Mouse (Mus musculus) left cerebral cortex, adult 9 months (tissue): ENCODE measurements around the gene Pbrm1.

ENCODE experiments used
- DNase-seq, 2 experiments: peaks; one replicate each; pipeline ENCODE4 v3.0.0; 2022; ENCODE audit warnings: low spot score in 2 of 2

Pbrm1 gene

DNA sequence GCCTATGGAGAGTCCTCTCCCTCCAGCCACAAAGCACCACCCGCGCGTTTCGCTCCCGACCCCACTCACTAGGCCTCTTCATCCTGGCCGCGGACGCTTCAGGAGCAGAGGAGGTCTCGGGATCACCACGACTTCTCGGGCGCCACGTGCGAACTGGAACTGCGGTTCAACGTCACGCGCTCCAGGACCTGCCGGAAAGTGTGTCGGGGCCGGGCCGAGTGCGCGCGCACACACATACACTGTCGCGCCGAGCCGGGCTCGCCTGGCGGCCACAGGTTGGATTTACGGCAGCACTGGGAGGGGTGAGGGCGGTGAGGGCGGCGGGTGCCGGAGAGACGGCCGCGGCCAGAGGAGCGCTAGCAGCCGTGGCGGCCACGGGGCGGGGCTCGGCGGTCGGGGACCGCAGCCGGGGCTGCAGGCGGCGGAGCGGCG lies at the start of gene Pbrm1, which contains the start of gene Gnl3:
Pbrm1 (plus strand) TSS at position 279 of the 432 bp plus-strand sequence.
Gnl3 (minus strand) TSS at position 293 of the 432 bp plus-strand sequence.
- DNase-seq: peak; percentile 89 to 95

DNA sequence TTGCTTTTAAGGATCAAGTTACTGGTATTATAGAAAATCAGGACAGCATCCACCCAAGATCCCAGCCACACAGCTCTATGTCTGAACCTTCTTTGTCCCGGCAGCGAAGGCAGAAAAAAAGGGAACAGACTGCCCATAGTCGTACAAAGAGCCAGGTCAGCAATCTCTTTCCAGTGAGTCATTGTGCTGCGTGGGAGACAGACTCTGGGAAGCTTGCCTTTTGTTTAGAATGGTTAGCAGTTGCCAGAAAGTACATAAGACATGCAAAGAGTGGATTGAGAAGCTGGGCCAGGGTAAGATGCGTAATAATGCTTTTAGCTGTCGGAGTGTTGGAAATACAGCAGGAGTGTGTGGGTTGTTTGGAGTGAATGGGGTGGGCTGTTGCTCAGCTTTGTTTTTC lies 44.7 kb upstream of the Pbrm1 start:
- DNase-seq: peak; percentile 70 to 85

DNA sequence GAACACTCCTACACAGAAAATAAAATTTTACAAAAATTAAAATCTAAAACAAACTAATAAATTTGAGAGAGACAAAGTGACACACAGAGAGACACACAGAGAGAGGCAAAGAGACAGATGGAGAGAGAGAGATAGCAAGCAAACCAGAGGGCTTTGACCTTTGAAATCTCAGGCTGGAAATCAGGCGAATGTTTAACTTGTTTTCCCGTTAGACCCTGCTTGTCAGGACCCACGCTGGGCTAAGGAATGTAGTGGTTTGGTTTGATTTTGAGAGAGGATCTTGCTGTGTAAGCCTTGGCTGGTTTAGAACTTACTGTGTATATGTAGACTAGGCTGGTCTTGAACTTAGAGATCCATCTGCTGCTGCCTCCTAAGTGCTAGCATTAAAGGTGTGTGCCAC lies 42.7 kb upstream of the Pbrm1 start:
- no peak for DNase-seq

DNA sequence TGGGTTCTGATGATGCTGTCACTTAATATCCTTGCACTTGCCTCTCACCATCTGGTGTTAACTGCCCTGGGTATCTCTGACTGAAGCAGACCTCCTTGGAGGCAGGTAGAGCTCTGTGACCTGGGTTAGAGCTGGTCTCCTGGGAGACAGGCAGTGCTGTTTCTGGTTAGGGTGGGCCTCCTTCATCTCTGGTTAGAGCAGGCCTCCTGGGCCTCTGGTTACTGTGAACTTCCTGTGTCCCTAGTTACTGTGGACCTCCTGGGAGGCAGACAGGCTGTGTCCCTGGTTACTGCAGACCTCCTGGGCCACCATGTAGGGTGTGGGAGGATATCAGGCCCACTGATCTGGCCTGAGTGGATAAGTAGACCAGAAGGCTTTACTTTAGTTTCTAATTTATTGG lies 22.5 kb upstream of the Pbrm1 start:
- no peak for DNase-seq

DNA sequence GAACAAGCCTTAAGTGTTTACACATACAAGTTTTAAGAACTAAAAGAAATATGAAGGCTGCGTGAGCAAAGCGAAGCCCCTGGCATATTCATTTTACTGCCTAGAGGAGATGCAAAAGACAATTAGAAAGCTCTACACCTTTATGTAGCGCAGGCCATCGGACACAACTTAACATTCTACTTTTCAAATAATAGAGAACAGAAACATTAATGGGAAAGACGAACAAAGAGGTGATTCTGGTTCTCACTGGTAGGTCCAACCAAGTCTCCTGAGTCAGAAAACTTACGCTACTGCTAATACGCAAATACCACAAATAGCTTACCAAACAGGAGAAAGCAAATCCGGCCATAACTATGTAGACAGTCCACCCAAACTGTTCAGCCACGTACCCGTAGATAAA lies 18.6 kb upstream of the Pbrm1 start:
- DNase-seq: no peak

DNA sequence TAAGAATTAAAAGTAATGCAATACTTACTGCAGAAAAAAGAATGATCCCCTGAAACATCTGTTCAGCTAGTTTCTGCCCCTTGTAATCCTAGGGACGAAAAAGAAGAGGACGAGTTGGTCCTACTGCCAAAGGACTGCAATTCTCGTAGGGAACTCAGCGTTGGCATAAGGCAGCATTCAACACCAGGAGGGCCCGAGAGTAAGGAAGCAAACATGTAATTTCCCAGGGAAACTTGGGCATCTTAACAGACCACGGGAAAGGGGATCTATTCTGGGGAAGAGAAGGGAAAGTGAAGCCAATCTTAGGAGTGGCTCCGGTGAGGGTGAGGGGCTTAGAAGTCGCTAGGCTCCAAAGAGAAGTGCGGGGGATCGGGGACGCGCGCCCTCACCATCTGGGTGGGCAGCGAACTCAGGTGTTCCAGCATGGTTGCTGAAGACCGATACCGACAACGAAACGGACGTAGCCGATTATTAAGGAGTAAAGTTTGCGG lies 18.1 kb upstream of the Pbrm1 start:
- DNase-seq: no peak

DNA sequence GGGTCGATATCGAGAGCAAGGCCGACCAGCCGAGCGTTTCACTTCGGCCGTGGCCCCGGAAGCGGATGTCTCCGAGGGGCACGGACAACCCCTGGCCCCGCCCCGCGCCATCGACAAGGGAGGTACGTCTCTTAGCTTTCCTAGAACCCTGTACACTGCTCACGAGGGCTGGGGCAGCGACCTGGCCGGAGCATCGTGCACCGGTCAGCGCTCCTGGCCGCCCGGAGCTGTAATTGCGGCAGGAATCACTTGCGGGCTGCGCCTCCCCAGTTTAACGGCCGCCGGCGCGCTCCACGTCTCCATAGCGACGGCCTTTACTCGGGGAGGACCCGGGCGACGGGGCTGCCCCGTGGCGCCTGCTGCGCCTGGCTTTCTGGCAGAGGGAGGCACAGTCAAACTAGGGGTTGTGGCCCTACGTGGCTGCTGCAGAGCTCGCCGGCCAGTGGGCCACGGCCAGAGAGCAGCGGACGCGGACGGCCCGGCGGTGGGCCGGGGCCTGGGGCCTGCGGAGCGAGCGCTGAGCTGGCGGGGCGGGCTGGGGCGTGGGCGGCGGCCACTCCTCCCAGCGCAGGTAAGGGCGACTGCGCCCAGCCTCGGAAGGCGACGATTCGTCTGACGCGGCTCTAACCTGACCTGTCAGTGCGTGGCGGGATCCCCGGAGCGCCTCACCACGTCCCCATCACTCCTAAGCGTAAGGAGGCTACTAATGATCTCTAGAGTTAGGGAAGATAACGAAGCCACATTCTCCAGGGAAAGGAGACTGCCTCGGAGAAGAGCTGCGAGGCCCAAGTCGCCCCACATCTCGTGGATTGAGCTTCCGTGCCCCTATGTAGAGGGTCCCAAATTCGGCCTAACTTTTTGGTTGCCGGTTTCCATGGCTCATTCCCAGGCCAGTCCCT lies 17.4 kb upstream of the Pbrm1 start, which contains the start of the genes Glt8d1 and Spcs1:
Glt8d1 (plus strand) TSS at position 94 of the 899 bp plus-strand sequence.
Spcs1 (minus strand) TSS at position 366 of the 899 bp plus-strand sequence.
- peak; percentile 64 to 81 for DNase-seq

DNA sequence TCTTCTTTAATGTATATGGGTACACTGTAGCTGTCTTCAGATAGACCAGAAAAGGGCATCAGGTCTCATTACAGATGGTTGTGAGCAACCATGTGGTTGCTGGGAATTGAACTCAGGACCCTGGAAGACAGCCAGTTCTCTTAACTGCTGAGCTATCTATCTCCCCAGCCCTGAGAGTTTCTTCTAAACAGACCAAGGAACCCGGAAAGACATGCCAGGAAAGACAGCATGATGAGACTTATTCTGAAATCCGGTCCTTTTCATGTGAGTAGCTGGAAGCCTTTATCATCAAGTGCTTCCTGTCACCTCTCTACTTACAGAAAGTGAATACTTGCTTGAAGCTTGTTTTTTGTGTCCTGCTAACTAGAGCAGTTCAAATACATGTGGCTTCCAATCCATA lies 14.4 kb upstream of the Pbrm1 start:
- no peak for DNase-seq

DNA sequence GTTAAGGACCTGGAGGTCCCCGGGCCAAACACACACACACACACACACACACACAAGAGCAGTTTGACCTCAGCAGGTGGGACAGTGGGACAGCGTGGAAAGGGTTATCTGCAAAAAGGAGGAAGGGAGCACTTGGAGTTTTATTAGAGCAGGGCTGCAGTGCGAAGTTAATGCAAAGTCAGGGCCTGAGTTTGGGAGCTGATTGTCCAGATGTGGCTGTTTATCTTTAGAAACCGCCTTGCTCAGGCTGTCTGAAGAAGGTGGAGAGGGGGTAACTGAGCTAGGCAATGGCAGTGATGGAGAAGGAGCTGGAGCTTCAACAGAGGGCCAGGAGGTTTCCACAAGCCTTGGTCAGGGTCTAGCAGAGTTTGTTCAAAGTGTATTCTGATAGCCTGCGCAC lies 12.2 kb upstream of the Pbrm1 start:
- no peak for DNase-seq

DNA sequence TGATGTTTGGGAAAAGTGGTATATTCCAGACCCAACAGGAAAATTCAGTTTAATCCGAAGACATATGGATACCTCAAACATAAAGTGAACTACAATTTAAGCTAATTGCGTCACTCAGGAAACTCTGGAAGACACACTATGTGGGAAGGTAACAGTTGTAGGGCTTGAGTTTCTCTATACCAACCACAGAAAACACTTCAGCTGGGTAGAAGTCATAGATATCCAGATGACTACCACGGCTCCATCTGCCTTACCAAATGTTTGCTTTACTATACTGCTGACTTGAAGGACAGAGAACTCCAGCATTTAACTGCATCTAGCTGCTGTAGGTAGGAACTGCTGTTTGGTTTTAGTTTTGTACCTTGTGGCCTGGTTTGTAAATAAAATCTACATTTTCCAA lies 7.3 kb upstream of the Pbrm1 start:
- peak in 1 of 2 experiments; percentile 17 for DNase-seq

DNA sequence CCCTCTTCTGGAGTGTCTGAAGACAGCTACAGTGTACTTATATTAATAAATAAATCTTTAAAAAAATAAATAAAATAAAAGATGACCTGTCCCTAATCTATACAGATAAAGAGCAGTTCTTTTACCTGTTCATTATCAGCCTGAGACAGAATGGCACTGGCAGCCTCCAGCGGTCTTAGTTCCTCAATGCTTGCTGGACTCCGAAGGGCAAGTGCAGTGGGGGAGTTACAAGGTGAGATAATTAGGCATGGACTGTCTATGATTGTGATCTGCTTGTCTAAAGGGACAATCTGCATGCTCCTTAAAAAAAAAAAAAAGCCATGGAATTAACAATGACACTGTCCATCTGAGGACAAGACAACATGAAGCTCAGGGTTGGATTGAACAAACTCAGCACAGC lies 5.0 kb upstream of the Pbrm1 start:
- DNase-seq: no peak

DNA sequence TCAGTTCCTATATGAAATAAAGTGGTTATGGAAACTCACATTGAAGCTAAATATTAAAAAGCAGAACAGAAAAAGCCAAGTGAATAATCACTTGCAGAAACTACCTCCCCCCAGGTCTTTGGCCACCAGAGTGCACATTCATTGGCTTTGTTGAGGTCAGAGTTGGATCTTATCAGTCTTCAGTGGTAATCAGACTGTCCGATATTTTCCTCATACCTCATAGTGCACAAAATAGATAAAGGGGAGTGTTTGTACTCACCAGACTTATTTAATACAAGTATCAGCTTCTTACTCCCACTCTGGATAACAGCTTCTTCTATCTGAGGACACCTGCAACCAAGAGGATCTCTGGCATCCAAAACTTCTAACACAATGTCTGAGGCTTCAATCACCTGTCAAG lies 2.9 kb upstream of the Pbrm1 start:
- DNase-seq: no peak

DNA sequence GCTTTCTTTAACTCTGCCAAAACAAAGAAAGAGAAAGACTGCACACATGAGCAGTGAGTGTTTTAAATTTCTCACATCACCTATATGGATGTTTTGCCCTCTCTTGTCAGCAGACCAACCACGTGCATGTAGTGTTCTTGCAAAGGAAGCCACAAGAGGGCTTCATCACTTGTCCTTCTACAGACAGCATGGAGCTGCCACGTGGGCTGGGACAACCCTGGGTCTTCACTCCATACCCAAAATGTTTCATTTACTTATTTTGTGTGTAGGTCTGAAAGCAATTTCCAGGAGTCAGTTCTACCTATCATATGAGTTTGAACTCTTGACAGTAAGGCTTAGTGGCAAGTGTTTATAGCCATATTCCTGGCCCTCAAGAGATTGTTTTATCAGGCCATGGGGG lies 1.1 kb upstream of the Pbrm1 start:
- no peak for DNase-seq

DNA sequence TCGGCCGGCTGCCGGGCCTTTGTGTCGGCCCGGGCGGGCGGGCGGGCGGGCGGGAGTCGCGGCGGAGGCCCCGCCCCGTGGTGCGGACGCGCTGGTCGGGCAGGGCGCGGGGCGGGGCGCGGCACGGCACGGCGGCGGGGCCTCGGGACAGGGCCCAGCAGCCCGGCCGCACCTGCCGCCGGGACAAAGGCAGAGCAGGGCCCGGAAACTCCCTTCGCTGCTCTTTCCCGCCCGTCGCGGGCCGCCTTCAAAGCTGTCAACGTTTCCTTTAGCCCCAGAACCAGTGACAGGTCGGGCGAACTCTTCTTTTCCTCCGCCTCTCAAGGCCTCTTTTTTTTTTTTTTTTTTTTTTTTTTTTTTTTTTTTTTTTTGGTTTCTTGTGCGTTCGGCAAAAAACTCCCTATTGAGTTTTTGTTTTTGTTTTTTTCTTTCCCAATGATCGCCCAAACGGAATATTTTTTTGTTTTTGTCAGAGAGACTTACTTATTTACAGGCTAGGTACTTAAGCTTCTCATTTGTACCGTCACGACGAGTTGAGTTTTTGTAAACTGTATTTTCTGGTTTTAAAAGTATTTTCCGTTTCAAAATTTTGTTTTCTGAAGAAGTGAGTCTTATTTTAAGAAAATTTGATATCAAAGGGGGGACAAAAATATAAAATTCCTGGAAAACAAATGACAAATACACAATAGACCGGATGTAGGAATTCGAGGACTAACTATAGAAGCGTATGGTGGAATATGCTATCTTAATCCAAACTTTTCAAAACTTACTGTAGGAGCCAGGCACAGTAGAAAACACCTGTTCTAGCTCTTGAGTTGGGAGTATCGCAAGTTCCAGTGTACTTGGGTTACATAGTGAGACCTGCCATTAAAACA lies 630 bp downstream of the Pbrm1 start:
- peak in 1 of 2 experiments; percentile 49 for DNase-seq

DNA sequence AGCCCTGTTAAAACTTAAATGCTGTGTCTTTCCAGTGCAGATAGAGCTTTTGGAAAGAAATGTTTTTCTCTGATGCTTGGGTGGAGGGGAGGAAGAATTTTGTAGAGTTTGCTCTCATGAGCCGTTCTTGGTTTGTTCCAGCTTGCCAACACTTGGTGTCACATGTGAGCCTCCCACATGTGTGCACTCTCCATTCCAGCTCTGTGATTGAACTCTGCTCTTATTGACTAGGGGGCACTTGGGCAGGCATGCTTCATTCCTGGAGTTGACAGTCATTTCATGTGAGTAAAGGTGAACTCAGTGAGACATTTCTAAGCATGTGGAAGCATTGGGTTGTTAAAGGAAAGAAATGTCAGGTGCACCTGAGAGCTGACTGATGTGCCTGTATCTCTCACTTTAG lies 3.6 kb downstream of the Pbrm1 start:
- no peak for DNase-seq

DNA sequence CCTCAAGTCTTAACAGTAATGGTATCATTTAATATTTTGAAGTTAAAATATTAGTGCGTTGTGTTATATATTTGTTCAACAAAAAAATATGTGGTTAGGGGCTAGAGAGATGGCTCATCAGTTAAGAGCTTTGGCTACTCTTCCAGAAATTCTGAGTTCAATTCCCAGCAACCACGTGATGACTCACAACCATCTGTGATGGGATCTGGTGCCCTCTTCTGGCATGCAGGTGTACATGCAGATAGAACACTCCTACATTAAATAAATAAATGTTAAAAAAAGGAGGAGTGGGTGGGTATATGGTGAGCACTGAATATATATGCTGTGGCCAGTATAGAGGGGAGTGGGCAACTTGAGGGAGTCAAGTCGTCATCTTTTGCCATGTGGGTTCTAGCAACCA lies 6.8 kb downstream of the Pbrm1 start:
- no peak for DNase-seq

DNA sequence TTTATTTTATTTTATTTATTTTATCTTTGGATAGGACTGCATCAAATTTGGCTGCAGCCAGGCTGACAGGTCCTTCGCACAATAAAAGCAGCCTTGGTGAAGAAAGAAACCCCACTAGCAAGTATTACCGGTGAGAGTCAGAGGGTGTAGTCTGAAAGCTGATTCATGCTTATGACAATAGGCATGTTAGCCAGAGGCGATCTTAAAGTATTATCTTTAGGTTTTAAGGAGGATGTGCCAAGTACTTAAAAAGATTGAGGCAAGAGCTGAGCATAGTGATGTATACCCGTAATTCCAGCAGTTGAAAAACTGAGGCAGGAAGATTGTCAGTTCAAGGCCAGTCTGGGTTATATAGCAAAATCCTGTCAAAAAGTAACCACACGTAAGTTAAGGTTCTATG lies 26.4 kb downstream of the Pbrm1 start:
- no peak for DNase-seq

DNA sequence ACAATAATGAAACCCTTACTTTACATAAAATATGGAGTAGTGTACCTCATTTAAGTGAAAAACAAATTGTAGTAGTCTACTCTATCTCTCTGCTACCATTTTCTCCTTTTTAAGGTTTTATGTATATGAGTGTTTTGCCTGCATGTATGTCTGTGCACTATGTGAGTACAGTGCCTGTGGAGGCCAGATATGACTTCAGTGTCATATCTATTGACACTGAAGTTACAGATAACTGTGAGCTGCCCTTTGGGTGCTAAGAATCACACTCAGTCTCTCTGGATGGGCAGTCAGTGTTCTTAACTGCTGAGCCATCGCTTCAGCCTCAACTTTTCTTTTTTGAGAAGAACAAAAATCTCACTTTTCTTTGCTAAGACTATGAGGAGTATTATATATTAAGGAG lies 26.9 kb downstream of the Pbrm1 start:
- DNase-seq: no peak

DNA sequence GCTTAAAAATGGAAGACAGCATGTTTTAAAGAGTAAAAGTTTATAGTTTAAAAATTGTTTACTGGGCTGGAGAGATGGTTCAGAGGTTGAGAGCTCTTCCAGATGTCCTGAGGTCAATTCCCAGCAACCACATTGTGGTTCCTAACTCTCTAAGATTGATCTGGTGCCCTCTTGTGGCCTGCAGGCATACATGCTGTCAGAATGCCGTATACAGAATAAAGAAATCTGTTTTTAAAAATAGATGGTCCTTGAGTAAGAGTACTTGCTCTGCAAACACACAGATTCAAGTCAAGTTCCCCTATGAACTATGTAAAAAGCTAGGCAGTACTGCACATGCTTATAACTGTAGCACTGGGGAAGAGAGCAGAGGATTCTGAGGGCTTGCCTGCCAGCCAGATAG lies 43.3 kb downstream of the Pbrm1 start:
- no peak for DNase-seq

DNA sequence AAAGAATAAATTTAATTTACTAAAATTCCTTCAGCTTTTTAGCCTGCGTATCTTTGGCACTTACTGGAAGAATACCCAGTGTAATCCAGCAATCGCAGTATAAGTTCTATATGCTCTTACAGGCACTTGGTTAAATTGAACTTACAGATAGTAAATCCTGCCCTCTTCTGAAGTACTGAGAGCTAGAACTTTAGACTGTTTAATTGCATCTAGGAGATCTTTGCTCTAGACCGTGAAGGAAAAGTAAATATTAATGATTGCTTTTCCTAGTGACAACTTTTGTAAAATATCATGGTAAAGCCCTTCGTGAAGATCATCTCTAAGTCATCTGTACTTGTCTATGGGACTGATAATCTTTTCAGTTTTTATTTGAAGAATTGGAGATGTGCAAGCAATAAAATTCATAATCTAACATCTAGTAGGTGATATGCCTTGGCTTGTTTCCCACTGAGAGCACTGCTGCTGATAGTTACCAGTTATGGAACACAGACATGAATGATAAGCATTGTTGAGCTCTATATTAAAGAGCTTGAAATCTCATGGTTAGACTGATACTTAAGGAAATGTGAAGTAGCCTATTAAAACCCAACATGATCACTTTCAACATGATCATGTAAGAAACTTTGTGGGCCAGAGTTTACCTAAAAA lies 50.3 kb downstream of the Pbrm1 start:
- no peak for DNase-seq

DNA sequence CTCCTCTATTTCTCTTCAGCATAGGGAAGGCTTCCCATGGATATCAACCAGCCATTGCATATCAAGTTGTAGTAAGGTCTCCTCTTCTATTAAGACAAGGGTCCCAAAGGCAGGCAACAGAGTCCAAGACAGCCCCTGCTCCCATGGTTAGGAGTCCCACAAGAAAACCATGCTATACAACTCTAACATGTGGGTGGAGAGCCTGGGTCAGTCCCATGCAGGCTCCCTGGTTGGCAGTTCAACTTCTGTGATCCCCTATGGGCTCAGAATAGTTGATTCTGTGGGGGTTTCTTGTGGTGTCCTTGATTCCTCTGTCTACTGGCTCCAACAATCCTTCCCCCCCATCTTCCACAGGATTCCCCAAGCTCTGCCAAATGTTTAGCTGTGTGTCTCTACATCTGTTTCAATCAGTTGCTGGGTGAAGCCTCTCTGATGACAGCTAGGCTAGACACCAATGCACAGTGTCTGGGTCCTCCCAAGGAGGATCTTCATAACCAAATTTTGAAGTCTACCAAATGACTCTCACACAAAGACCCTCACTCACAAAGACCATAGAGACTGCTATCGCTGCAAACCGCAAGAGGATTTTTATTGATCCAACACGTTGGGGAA lies 59.8 kb downstream of the Pbrm1 start:
- DNase-seq: no peak
